Mouse (Mus musculus) adrenal gland, adult (tissue): ENCODE results near the gene Actr2.
"Not testable (repeated sequence)": the region's sequence is repeated elsewhere in the genome, so short reads cannot be mapped to it uniquely, and the experiment has no call there.

Source experiments
- DNase-seq, 2 experiments: peaks; one replicate each; pipeline ENCODE4 v3.0.0; 2022 to 2023; ENCODE audit warnings: low spot score in 1 of 2; ENCODE audit not compliant: inconsistent age in 2 of 2

Actr2 gene

GRCm38 (mm10) chr11:20116701-20117100 is 4.0 kb upstream of the Actr2 start:
- peak; percentile 60 to 83 for DNase-seq

- peak in 1 of 2 experiments; percentile 31 for DNase-seq
These were observed 3.4 kb upstream of the Actr2 start for GRCm38 (mm10) chr11:20116030-20116551.

- DNase-seq = peak; percentile 86 to 95
These were observed 540 bp downstream of the Actr2 start for GRCm38 (mm10) chr11:20112006-20112740.

GRCm38 (mm10) chr11:20108151-20108550 is 4.6 kb downstream of the Actr2 start:
- no peak for DNase-seq

- DNase-seq = no peak
These were observed 5.0 kb downstream of the Actr2 start for GRCm38 (mm10) chr11:20107683-20108082.

- DNase-seq = no peak
These were observed 5.8 kb downstream of the Actr2 start for GRCm38 (mm10) chr11:20106946-20107345.

- DNase-seq = no peak
These were observed 8.8 kb downstream of the Actr2 start for GRCm38 (mm10) chr11:20103949-20104348.

- DNase-seq = no peak
These were observed 26.4 kb downstream of the Actr2 start for GRCm38 (mm10) chr11:20086306-20086705.

- DNase-seq = no peak
These were observed 27.1 kb downstream of the Actr2 start for GRCm38 (mm10) chr11:20085635-20086034.

GRCm38 (mm10) chr11:20075415-20075814 is 37.3 kb downstream of the Actr2 start:
- DNase-seq = no peak

- DNase-seq = no peak
These were observed 39.9 kb downstream of the Actr2 start for GRCm38 (mm10) chr11:20072826-20073225.

- DNase-seq = peak in 1 of 2 experiments; percentile 66
These were observed 40.5 kb downstream of the Actr2 start for GRCm38 (mm10) chr11:20072174-20072573.

GRCm38 (mm10) chr11:20068346-20069004 is 44.2 kb downstream of the Actr2 start:
- DNase-seq = no peak

GRCm38 (mm10) chr11:20067521-20067920 is 45.2 kb downstream of the Actr2 start:
- DNase-seq = no peak

- peak; percentile 35 to 88 for DNase-seq
These were observed 46.6 kb downstream of the Actr2 start for GRCm38 (mm10) chr11:20066106-20066505.

GRCm38 (mm10) chr11:20064926-20065325 is 47.8 kb downstream of the Actr2 start:
- DNase-seq = no peak

GRCm38 (mm10) chr11:20064086-20064485 is 48.6 kb downstream of the Actr2 start:
- DNase-seq = not testable (repeated sequence)

- DNase-seq = peak; percentile 37 to 65
These were observed 49.9 kb downstream of the Actr2 start for GRCm38 (mm10) chr11:20062801-20063200.

- no peak for DNase-seq
These were observed 53.0 kb downstream of the Actr2 start for GRCm38 (mm10) chr11:20059736-20060135.

GRCm38 (mm10) chr11:20057429-20057828 is 55.3 kb downstream of the Actr2 start:
- DNase-seq = no peak

- no peak for DNase-seq
These were observed 56.5 kb downstream of the Actr2 start for GRCm38 (mm10) chr11:20056168-20056567.

GRCm38 (mm10) chr11:20054617-20055016 is 58.1 kb downstream of the Actr2 start:
- DNase-seq = no peak
